Mouse (Mus musculus) thymus, postnatal 14 days (tissue): ENCODE data around the gene Aurkc.
"Not testable (repeated sequence)": the region's sequence is repeated elsewhere in the genome, so short reads cannot be mapped to it uniquely, and the experiment has no call there.

Experiments used
- DNase-seq: peaks from one replicate; pipeline ENCODE4 v3.0.0; 2021

The Aurkc gene

GRCm38 (mm10) chr7:6995251-6995650 lies at the start of gene Aurkc:
Gene Aurkc (plus strand): TSS chr7:6995300.
- DNase-seq, result not testable (repeated sequence)

GRCm38 (mm10) chr7:6948061-6948460 lies 47.0 kb upstream of the Aurkc start:
- DNase-seq, result not testable (repeated sequence)

GRCm38 (mm10) chr7:6956576-6956975 lies 38.5 kb upstream of the Aurkc start:
- DNase-seq, result no peak

- DNase-seq, result no peak
Observed at GRCm38 (mm10) chr7:6958574-6958973, 36.5 kb upstream of the Aurkc start.

GRCm38 (mm10) chr7:6973566-6973965 lies 21.5 kb upstream of the Aurkc start:
- DNase-seq, result no peak

- no peak for DNase-seq
Observed at GRCm38 (mm10) chr7:6976890-6977289, 18.2 kb upstream of the Aurkc start.

GRCm38 (mm10) chr7:6998914-6999313 lies 3.8 kb downstream of the Aurkc start:
- DNase-seq, result not testable (repeated sequence)

GRCm38 (mm10) chr7:7005441-7005840 lies 10.3 kb downstream of the Aurkc start:
- DNase-seq, result not testable (repeated sequence)

GRCm38 (mm10) chr7:7027445-7027844 lies 32.3 kb downstream of the Aurkc start:
- DNase-seq, result no peak

GRCm38 (mm10) chr7:7049659-7050320 lies 54.7 kb downstream of the Aurkc start:
- DNase-seq, result not testable (repeated sequence)
